Mouse (Mus musculus) hindbrain, embryonic 13.5 days (tissue): ENCODE measurements around the gene Camkmt. TPM values are rescaled to one million over a fixed set of nuclear protein-coding genes. Genes with fewer than 3 reads are reported as not detected.

Experiments used
- ATAC-seq: fragments of 200-750 bp; cut with Nextera tagmentation; 2 replicates; pipeline ENCODE4 v1.8.0; 2017; ENCODE audit warnings: moderate TSS enrichment; ENCODE audit not compliant: low FRiP score
- H3K27ac ChIP-seq: fragments of 300-500 bp; sonication (generic); 2 replicates; pipeline ENCODE4 v1.5.1; 2015; ENCODE audit warnings: inconsistent platforms, mild to moderate bottlenecking, moderate library complexity
- H3K27me3 ChIP-seq: fragments of 300-500 bp; sonication (generic); 2 replicates; pipeline ENCODE4 v1.6.1; 2015; ENCODE audit warnings: mild to moderate bottlenecking, inconsistent platforms
- H3K36me3 ChIP-seq: fragments of 300-500 bp; sonication (generic); 2 replicates; pipeline ENCODE4 v1.6.1; 2015; ENCODE audit warnings: mild to moderate bottlenecking, inconsistent platforms
- H3K4me1 ChIP-seq: fragments of 300-500 bp; sonication (generic); replicated peaks from 2 replicates; pipeline ENCODE4 v1.6.1; 2015; ENCODE audit warnings: inconsistent platforms
- H3K4me2 ChIP-seq: fragments of 300-500 bp; sonication (generic); 2 replicates; pipeline ENCODE4 v1.6.1; 2015; ENCODE audit warnings: inconsistent platforms, mild to moderate bottlenecking, moderate library complexity
- H3K4me3 ChIP-seq: fragments of 300-500 bp; sonication (generic); 2 replicates; pipeline ENCODE4 v1.5.1; 2015; ENCODE audit warnings: mild to moderate bottlenecking, inconsistent platforms
- H3K9ac ChIP-seq: fragments of 300-500 bp; sonication (generic); 2 replicates; pipeline ENCODE4 v1.6.1; 2015; ENCODE audit warnings: mild to moderate bottlenecking, inconsistent platforms
- H3K9me3 ChIP-seq: fragments of 300-500 bp; sonication (generic); 2 replicates; pipeline ENCODE4 v1.6.1; 2016; ENCODE audit warnings: inconsistent platforms
- WGBS: fragments of 180-500 bp; shearing (Covaris S2); methylation state at CpG from one replicate; pipeline ENCODE4 v1.1.7; 2015; 5-methylcytosine and 5-hydroxymethylcytosine counted together
- polyA plus RNA-seq: library from polyadenylated mRNA; unstranded; fragments of >200 nt; fragmentation: Nextera tagmentation; extraction: Ambion mirVana; gene quantifications from 2 replicates; pipeline ENCODE4 v1.2.1, GENCODE M21; 2015

The Camkmt gene
- polyA plus RNA-seq, 1 experiment from 2014 or later = 18.3 TPM

DNA sequence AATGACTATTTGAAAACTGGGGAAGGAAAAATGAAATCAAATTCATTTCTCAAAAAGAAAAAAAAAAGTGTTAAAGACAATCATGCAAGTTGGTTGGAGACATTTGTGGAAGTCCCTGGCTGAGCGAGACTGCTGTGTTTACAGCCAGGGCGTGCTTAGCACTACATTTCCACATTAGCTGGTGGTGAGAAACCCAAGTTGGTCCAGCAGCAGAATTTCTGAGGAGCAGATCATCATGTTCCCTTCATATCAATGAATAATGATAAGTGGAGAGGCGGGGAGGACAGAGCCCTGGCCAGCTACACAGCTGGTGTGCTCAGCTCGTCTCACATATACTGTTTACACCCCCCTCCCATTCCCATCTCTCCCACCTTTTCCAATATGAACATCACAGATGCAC is 292.0 kb downstream of the Camkmt start:
- no peak overlapping the region for H3K27ac ChIP-seq
- H3K9ac ChIP-seq = no peak overlapping the region
- no peak overlapping the region for H3K4me3 ChIP-seq
- H3K4me1 ChIP-seq = no peaks in the 10 kb centered on the region; the same call in 1 of the 2 replicates
- ATAC-seq = no peak
- no peaks in the 10 kb centered on the region for H3K36me3 ChIP-seq
- WGBS = 71% methylated on average over 4 of the region's 4 CpGs
- H3K4me2 ChIP-seq = no peak overlapping the region
- peaks cover 9% of the 10 kb centered on the region; the same call in 1 of the 2 replicates for H3K27me3 ChIP-seq
- H3K9me3 ChIP-seq = no peaks in the 10 kb centered on the region

DNA sequence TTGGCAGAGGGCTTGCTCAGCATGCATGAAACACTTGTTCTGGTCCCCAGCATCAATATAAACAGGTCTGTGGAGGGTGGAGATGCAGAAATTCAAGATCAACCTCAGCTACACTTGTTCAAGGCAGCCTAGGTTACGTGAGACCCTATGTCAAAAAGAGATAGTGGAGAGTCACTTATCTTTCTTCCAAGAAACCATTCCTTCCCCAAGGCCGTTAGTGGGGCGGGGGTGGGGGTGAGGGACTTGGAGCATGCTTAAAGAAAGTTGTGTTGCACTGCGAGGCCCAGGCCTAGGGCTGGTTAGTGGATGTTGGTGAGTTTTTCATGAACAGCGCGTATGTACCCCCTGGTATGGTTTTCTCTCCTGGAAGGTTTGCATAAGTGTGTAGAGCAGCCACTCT is 292.6 kb downstream of the Camkmt start:
- Histone ChIP-seq H3K4me3 (no peak overlapping the region), H3K4me1 (no peaks in the 10 kb centered on the region; the same call in 1 of the 2 replicates), H3K9ac (no peak overlapping the region), H3K9me3 (no peaks in the 10 kb centered on the region), H3K27ac (no peak overlapping the region), H3K36me3 (no peaks in the 10 kb centered on the region), H3K4me2 (no peak overlapping the region), H3K27me3 (peaks cover 12% of the 10 kb centered on the region; the same call in 1 of the 2 replicates)
- no peak for ATAC-seq
- WGBS = 89% methylated on average over 6 of the region's 6 CpGs

DNA sequence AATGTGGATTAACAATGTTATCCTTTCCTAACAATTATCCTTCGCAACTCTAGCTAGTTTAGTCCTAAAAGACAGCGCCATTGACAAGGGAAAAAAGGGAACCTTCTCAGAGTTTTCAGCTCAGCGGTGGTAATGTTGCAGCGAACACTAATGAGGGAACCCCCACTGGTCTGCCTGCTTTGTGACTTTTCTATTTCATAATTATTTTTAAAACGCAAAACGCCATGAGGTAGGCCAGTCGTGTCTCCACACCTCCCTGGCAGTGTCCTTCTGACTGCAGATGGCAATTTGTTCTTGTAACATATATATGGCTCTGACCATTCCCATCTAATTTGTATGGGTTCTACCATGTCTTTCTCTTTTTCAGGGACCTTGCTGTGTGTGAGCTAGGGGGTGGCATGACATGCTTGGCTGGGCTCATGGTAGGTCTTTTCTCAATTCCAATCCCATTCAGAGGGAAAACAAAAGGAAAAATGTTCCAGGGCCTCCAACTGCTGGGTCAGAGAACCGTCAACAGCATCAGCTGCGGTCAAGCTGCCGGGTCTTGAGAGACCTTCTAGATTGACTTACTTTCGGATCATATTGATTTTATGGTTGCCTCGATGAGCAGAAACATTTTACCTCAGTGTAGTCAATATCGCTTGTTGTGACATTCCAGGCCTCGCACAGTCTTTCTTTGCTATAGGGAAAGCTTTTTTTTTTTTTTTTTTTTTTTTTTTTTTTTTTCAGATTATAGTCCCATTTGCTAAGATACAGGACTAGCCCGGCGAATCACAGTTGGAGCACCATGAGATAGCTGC is 302.9 kb downstream of the Camkmt start:
- no peak for ATAC-seq
- 22% methylated on average over 16 of the region's 16 CpGs for WGBS

DNA sequence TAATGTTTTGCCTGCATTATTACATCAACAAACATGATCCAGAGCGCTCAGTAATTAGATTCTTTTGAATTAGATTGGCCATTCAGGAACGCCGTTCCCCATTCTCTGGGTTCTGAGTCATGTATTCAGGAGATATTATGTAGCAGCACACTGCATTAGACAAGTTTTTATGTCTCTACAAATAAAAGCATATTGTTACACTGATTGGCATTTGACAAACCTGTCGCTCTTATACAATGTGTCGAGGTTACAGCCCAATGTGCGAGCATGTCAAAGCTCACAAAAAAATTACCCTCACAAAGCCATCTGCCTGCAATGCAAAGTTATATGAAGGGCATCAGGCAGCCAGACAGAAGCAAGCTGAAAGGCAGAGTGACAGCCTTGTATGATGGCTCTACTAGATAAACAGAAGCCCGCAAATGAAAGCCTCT is 303.6 kb downstream of the Camkmt start:
- Histone ChIP-seq H3K27me3 (peaks cover 25% of the 10 kb centered on the region), H3K4me3 (peak overlapping the region; percentile 5; the same call in 1 of the 2 replicates), H3K27ac (peak overlapping the region; percentile 74)

More for the DNA sequence above, 302.9 kb downstream of the Camkmt start:
- H3K9ac ChIP-seq = no peak overlapping the region
- no peaks in the 10 kb centered on the region for H3K36me3 ChIP-seq
- peak overlapping the region; percentile 44; the same call in 1 of the 2 replicates for H3K4me2 ChIP-seq
- H3K4me1 ChIP-seq = peaks cover 38% of the 10 kb centered on the region
- H3K9me3 ChIP-seq = no peaks in the 10 kb centered on the region
- peaks cover 20% of the 10 kb centered on the region for H3K27me3 ChIP-seq
- peak overlapping the region; percentile 74 for H3K27ac ChIP-seq
- no peak overlapping the region for H3K4me3 ChIP-seq

DNA sequence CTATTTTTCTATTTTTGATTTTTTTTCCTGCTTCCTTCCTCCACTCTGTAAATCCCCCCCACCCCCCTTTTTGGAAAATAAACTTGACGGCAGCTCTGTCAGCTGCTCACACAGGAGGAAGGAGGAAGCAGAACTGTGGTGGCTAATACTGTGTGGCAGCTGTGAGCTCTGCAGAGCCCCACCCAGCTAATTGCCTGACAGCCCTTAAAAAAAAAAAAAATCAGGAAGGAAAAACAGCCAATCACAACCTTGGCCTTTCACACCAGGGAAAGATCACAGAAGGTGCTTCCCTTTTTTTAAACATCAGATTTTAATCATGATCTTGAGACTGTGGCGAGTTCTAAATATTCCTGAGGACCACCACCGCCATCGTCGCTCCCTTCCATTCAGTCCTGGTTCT is 305.1 kb downstream of the Camkmt start:
- H3K4me1 ChIP-seq = peaks cover 41% of the 10 kb centered on the region
- H3K36me3 ChIP-seq = no peaks in the 10 kb centered on the region
- no peak overlapping the region for H3K27ac ChIP-seq
- 24% methylated on average over 5 of the region's 5 CpGs for WGBS
- H3K4me3 ChIP-seq = no peak overlapping the region
- H3K9me3 ChIP-seq = no peaks in the 10 kb centered on the region
- peaks cover 13% of the 10 kb centered on the region for H3K27me3 ChIP-seq
- H3K4me2 ChIP-seq = no peak overlapping the region
- 0 out of 2 replicates have a peak, but pooled peaks have one; percentile 40 for ATAC-seq
- H3K9ac ChIP-seq = no peak overlapping the region

More for the DNA sequence above, 303.6 kb downstream of the Camkmt start:
- Histone ChIP-seq H3K4me1 (peaks cover 41% of the 10 kb centered on the region), H3K9ac (no peak overlapping the region), H3K9me3 (no peaks in the 10 kb centered on the region), H3K4me2 (peak overlapping the region; percentile 44), H3K36me3 (no peaks in the 10 kb centered on the region)
- WGBS = 23% methylated on average over 7 of the region's 7 CpGs
- peak; percentile 42; the same call in 1 of the 2 replicates for ATAC-seq

DNA sequence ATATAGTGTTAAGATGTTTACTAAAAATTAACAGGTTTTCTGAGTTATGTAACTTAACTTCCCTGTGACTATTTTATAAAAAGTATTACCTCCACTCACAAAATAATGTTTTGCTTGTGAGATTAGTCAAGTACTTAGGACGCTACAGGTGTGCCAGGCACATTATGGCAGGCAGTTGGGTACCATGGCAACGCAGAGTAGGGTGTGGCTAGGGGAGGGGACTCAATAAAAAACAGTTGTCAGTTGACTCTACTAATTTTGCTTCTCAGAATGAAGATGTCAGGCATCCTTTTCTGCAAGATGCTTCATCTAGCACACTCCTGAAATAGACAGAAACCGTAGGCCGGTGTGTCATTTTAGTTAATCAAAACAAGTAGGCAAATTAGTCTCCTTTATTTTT is 310.4 kb downstream of the Camkmt start:
- no peak for ATAC-seq
- H3K9ac ChIP-seq = no peak overlapping the region
- no peak overlapping the region for H3K27ac ChIP-seq
- no peaks in the 10 kb centered on the region for H3K9me3 ChIP-seq
- H3K36me3 ChIP-seq = no peaks in the 10 kb centered on the region
- no peak overlapping the region for H3K4me2 ChIP-seq
- H3K4me3 ChIP-seq = no peak overlapping the region
- H3K27me3 ChIP-seq = peaks cover 27% of the 10 kb centered on the region
- 74% methylated on average over 4 of the region's 4 CpGs for WGBS
- peaks cover 10% of the 10 kb centered on the region for H3K4me1 ChIP-seq

DNA sequence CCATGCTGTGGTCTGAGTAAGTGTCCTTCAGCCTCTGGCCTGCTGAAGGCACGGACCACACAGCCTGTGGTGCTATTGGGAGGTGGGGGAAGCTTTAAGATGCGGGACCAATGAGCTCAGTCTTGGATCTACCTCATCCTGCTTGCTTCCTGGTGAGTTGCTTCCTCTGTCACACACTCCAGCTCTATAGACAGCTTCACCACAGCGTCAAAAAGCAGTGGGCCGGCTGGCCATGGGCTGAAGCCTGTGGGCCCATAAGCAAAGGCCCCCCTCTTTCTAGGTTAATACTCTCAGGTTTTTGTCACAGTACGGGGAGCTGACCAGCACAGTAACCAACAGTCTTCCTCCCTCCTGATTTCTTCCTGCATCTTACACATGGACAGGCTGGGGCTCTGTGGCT is 314.8 kb downstream of the Camkmt start:
- Histone ChIP-seq H3K4me3 (no peak overlapping the region), H3K9ac (no peak overlapping the region), H3K4me1 (no peaks in the 10 kb centered on the region; the same call in 1 of the 2 replicates), H3K27me3 (peaks cover 21% of the 10 kb centered on the region), H3K27ac (no peak overlapping the region), H3K9me3 (no peaks in the 10 kb centered on the region), H3K36me3 (no peaks in the 10 kb centered on the region), H3K4me2 (no peak overlapping the region)
- no peak for ATAC-seq
- WGBS = 81% methylated on average over 5 of the region's 5 CpGs

DNA sequence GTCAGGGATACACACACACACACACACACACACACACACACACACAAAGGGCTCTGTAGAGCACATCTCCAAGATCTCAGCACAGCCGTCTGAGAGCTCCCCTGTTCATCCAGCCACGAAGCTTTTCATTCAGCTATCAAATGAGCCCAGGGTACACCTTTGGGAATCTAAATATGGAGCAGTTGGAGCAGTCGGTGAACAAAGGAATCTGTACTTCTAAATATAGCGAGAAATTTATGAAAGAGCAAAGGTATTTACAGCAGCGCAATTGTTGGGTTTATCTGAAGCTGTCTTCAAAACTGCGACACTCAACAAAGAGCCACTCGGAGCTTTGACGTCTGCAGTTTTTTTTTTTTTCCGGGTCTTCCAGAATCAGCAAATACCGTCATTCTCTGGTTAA is 315.8 kb downstream of the Camkmt start:
- 72% methylated on average over 10 of the region's 10 CpGs for WGBS
- no peak overlapping the region for H3K27ac ChIP-seq
- H3K27me3 ChIP-seq = peaks cover 21% of the 10 kb centered on the region
- no peaks in the 10 kb centered on the region; the same call in 1 of the 2 replicates for H3K4me1 ChIP-seq
- H3K4me2 ChIP-seq = no peak overlapping the region
- H3K9ac ChIP-seq = no peak overlapping the region
- H3K36me3 ChIP-seq = no peaks in the 10 kb centered on the region
- ATAC-seq = no peak
- H3K9me3 ChIP-seq = no peaks in the 10 kb centered on the region
- H3K4me3 ChIP-seq = no peak overlapping the region

DNA sequence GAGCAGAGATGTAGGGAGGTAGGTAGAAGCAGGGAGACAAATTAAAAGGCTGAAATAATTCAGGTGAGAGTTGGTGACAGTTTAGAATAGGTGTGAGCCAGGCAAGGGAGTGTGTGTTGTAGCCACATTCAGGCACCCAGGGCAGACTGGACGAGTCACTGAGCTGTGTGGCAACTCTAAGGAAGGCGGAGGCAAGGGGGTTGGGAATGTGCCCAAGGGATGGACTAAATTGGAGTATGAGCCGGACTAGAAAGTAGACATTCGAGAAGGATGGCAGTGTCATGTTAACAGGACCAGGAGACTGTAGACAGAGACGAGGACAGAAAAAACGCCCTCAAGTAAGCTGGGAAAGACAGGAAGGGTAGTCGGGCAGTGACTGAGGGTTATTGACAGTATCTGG is 338.5 kb downstream of the Camkmt start:
- H3K9ac ChIP-seq = no peak overlapping the region
- WGBS = 85% methylated on average over 7 of the region's 7 CpGs
- ATAC-seq = no peak
- H3K4me1 ChIP-seq = peaks cover 4% of the 10 kb centered on the region; the same call in 1 of the 2 replicates
- no peaks in the 10 kb centered on the region for H3K9me3 ChIP-seq
- no peaks in the 10 kb centered on the region for H3K27me3 ChIP-seq
- H3K27ac ChIP-seq = no peak overlapping the region
- no peak overlapping the region for H3K4me2 ChIP-seq
- H3K4me3 ChIP-seq = no peak overlapping the region
- H3K36me3 ChIP-seq = no peaks in the 10 kb centered on the region

DNA sequence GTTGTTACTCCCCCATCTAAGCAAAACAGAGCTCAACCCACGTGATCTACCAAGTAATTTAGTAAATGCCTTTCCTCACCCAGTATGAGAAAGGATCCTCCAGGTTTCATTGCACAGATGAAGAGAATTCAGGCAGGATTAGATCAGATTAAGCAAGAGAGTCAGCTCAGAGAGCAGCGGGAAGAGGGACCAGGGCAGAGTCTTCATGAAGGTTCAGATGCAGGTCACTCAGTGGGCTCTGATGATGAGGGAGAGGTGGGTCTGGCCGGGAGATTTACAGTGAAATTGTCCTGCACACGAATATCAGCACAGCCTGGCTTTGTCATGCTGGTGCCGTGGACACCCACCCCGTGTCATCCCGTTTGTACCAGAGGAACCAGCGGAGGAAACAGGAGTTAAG is 342.6 kb downstream of the Camkmt start:
- 50% methylated on average over 8 of the region's 8 CpGs for WGBS
- Histone ChIP-seq H3K27ac (no peak overlapping the region), H3K27me3 (peaks cover 15% of the 10 kb centered on the region), H3K4me2 (no peak overlapping the region), H3K4me3 (no peak overlapping the region), H3K4me1 (peaks cover 6% of the 10 kb centered on the region), H3K9ac (peak overlapping the region; percentile 4; the same call in 1 of the 2 replicates), H3K9me3 (no peaks in the 10 kb centered on the region), H3K36me3 (no peaks in the 10 kb centered on the region)
- ATAC-seq = no peak

DNA sequence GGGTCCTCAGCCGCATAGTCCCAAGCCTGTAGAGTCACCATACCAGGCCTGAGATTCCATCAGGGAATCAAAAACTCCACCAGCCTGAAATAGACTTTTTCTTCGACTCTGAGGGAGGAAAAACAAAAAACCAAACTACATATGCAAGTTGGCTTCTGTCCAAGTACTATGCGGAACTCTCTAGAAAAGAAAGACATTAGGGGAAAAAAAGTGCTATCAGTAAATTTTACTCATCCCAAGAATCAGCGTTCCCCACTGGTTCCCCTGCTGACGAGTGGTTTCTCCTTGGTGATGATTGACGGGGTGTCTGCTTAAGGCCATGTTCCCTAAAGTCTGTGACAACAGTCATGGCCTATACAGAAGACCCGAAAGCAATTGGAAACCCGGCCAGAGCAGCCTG is 352.7 kb downstream of the Camkmt start:
- no peak overlapping the region for H3K9ac ChIP-seq

DNA sequence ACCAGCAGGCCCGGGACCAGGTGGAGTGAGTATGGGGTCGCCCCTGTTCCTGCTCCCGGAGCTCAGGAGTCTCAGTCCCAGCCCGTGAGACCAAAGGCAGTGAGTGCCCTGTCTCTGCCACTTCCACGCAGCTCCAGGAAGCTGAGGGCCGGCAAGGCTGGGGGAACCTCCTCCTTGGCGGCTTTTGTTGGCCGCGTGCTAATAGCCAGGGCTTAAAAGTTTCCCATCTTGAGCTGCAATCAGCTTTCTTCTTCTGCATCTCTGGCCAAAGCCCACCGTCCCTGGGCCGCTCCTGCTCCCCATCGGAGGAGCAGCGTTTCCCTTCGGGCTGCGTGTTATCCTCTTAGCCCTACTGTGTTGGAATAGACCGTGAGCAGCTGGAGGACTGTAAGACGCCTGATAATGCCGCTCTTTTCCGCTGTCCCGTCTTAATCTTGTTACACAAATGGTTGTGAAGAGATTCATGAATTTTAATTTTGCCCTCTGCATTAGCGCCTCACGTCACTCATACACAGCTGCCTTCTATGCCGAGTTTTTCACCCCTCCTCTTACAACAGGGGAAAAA is 364.1 kb downstream of the Camkmt start:
- WGBS = 4% methylated on average over 23 of the region's 23 CpGs
- ATAC-seq = no peak
- H3K27ac ChIP-seq = no peak overlapping the region
- H3K4me2 ChIP-seq = 0 out of 2 replicates have a peak overlapping the region, but pooled peaks have one; percentile 10
- H3K4me1 ChIP-seq = peaks cover 5% of the 10 kb centered on the region; the same call in 1 of the 2 replicates
- no peaks in the 10 kb centered on the region for H3K9me3 ChIP-seq
- H3K36me3 ChIP-seq = no peaks in the 10 kb centered on the region
- no peak overlapping the region for H3K4me3 ChIP-seq
- peaks cover 96% of the 10 kb centered on the region for H3K27me3 ChIP-seq
- no peak overlapping the region for H3K9ac ChIP-seq

More for the DNA sequence above, 352.7 kb downstream of the Camkmt start:
- 87% methylated on average over 8 of the region's 8 CpGs for WGBS
- H3K4me3 ChIP-seq = no peak overlapping the region
- H3K9me3 ChIP-seq = no peaks in the 10 kb centered on the region
- no peaks in the 10 kb centered on the region for H3K4me1 ChIP-seq
- no peak overlapping the region for H3K4me2 ChIP-seq
- H3K27ac ChIP-seq = no peak overlapping the region
- H3K36me3 ChIP-seq = no peaks in the 10 kb centered on the region
- peaks cover 30% of the 10 kb centered on the region for H3K27me3 ChIP-seq
- ATAC-seq = no peak
